Mouse (Mus musculus) small intestine, adult 2 months (tissue): ENCODE measurements around the gene Ces1a.

Source experiments
- CTCF ChIP-seq: fragments of 200-500 bp; IDR thresholded peaks from 2 replicates; pipeline ENCODE4 v1.5.1; 2012; ENCODE audit warnings: low read depth, mild to moderate bottlenecking, control low read depth, inconsistent platforms, low read length, moderate library complexity, mixed read lengths; ENCODE audit not compliant: insufficient replicate concordance, insufficient read length; ENCODE audit errors: extremely low read depth
- POLR2A ChIP-seq: fragments of 200-500 bp; IDR thresholded peaks from 2 replicates; pipeline ENCODE4 v1.6.1; 2012; ENCODE audit warnings: low read depth, mild to moderate bottlenecking, control low read depth, inconsistent platforms, low read length, moderate library complexity

- TF ChIP-seq CTCF (no peak), POLR2A (no peak)
Measured at GRCm38 (mm10) chr8:93021738-93022137, 26.3 kb downstream of the Ces1a start.
